Mouse (Mus musculus): ENCODE measurements at regions not wholly inside any gene's neighbourhood (a gene's known extent, or its start where the extent isn't known, plus 50 kb on each side); places are given as distances from the start of the nearest gene placed in this dataset.

DNA sequence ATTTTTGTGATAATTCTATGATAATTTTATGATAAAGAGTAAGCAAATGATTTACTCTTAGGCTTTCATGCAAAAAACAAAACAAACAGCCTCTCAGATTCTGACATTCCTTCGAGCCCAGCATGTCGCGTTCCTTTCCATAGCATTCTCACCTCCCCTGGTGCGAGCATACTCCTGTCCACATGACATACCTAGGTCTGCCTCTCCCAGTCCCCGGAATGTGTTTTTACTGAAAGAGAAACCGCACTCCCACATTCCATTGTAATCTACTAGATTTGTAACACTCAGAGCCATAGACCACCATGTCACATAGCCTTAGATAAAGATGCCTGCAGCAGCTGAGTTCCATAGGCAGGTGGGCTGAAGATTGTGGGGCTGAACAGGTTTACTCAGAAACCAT, 250.8 kb downstream of the Gxylt1 start:
- TF ChIP-seq POLR2AphosphoS5 (IDR thresholded peaks at IDR 0.05; ENCODE audit: borderline replicate concordance, low read depth, low read length) = no peak
- TF ChIP-seq RCOR1 (IDR thresholded peaks at IDR 0.05; ENCODE audit: low read depth, low read length) = no peak
- TF ChIP-seq ZMIZ1 (IDR thresholded peaks at IDR 0.05; ENCODE audit: low read depth, low read length) = no peak
- no peak for TF ChIP-seq POLR2A (IDR thresholded peaks at IDR 0.05; ENCODE audit: control insufficient read depth in 1 of 2, insufficient read depth in 1 of 2, low read depth in 1 of 2, low read length in 2 of 2, poor library complexity in 1 of 2)
- no peak for TF ChIP-seq USF1 (IDR thresholded peaks at IDR 0.05; ENCODE audit: low read depth, low read length)
- no peak for TF ChIP-seq SIN3A (IDR thresholded peaks at IDR 0.05; ENCODE audit: low read length)
- TF ChIP-seq TBP (IDR thresholded peaks at IDR 0.05; ENCODE audit: low read depth, low read length) = no peak
- TF ChIP-seq ZKSCAN1 (IDR thresholded peaks at IDR 0.05; ENCODE audit: low read depth, low read length) = no peak
- TF ChIP-seq GABPA (IDR thresholded peaks at IDR 0.05; ENCODE audit: low read depth, low read length) = no peak
- TF ChIP-seq ZC3H11A (IDR thresholded peaks at IDR 0.05; ENCODE audit: low read depth, low read length) = no peak
- TF ChIP-seq MYB (IDR thresholded peaks at IDR 0.05; ENCODE audit: low read depth, low read length) = no peak
- TF ChIP-seq JUND (IDR thresholded peaks at IDR 0.05; ENCODE audit: low read depth, low read length) = no peak
- TF ChIP-seq E2F4 (IDR thresholded peaks at IDR 0.05; ENCODE audit: borderline replicate concordance, low read depth, low read length) = no peak
- TF ChIP-seq RAD21 (IDR thresholded peaks at IDR 0.05; ENCODE audit: low read depth, low read length) = no peak
- no peak for TF ChIP-seq TCF12 (IDR thresholded peaks at IDR 0.05; ENCODE audit: low read depth, low read length)
- TF ChIP-seq MAZ (IDR thresholded peaks at IDR 0.05; ENCODE audit: low read depth, low read length) = no peak
- no peak for TF ChIP-seq MXI1 (IDR thresholded peaks at IDR 0.05; ENCODE audit: low read depth, low read length)
- Histone ChIP-seq H3K4me3 (ENCODE audit: control insufficient read depth in 1 of 2, insufficient read depth in 1 of 2, low read depth in 2 of 2, low read length in 2 of 2) (no peak overlapping the region), H3K4me1 (ENCODE audit: control insufficient read depth in 1 of 2, insufficient read depth in 2 of 2, low read length in 2 of 2) (no peaks in the 10 kb centered on the region), H3K9ac (ENCODE audit: control insufficient read depth, low read depth, low read length, poor library complexity, severe bottlenecking) (no peak overlapping the region), H3K79me2 (ENCODE audit: control insufficient read depth, insufficient read depth, low read length, poor library complexity) (no peaks in the 10 kb centered on the region), H3K27me3 (ENCODE audit: control insufficient read depth in 1 of 2, insufficient read depth in 2 of 2, low read length in 2 of 2) (no peaks in the 10 kb centered on the region), H3K36me3 (ENCODE audit: control insufficient read depth in 1 of 2, insufficient read depth in 2 of 2, low read length in 2 of 2) (no peaks in the 10 kb centered on the region), H3K27ac (ENCODE audit: control insufficient read depth, low read depth, low read length) (no peak overlapping the region), H3K9me3 (replicated peaks; ENCODE audit: insufficient read depth, low read length) (no peaks in the 10 kb centered on the region)
- DNase-seq (ENCODE audit: low read depth, low spot score) = no peak

- Histone ChIP-seq H3K27ac (ENCODE audit: control insufficient read depth, low read depth, low read length) (no peak overlapping the region), H3K36me3 (ENCODE audit: control insufficient read depth in 1 of 2, insufficient read depth in 2 of 2, low read length in 2 of 2) (no peaks in the 10 kb centered on the region), H3K79me2 (ENCODE audit: control insufficient read depth, insufficient read depth, low read length, poor library complexity) (no peaks in the 10 kb centered on the region), H3K4me3 (ENCODE audit: control insufficient read depth in 1 of 2, insufficient read depth in 1 of 2, low read depth in 2 of 2, low read length in 2 of 2) (no peak overlapping the region), H3K9ac (ENCODE audit: control insufficient read depth, low read depth, low read length, poor library complexity, severe bottlenecking) (no peak overlapping the region), H3K4me1 (ENCODE audit: control insufficient read depth in 1 of 2, insufficient read depth in 2 of 2, low read length in 2 of 2) (no peaks in the 10 kb centered on the region), H3K27me3 (ENCODE audit: control insufficient read depth in 1 of 2, insufficient read depth in 2 of 2, low read length in 2 of 2) (no peaks in the 10 kb centered on the region), H3K9me3 (replicated peaks; ENCODE audit: insufficient read depth, low read length) (no peaks in the 10 kb centered on the region)
- DNase-seq (ENCODE audit: low read depth, low spot score) = no peak
- TF ChIP-seq MYC (IDR thresholded peaks at IDR 0.05; ENCODE audit: low read depth, low read length) = no peak
- no peak for TF ChIP-seq CHD2 (IDR thresholded peaks at IDR 0.05; ENCODE audit: low read length)
- no peak for TF ChIP-seq ZMIZ1 (IDR thresholded peaks at IDR 0.05; ENCODE audit: low read depth, low read length)
- TF ChIP-seq E2F4 (IDR thresholded peaks at IDR 0.05; ENCODE audit: borderline replicate concordance, low read depth, low read length) = no peak
- TF ChIP-seq SIN3A (IDR thresholded peaks at IDR 0.05; ENCODE audit: low read length) = no peak
Observed at GRCm38 (mm10) chr15:93011166-93011565, 263.8 kb downstream of the Gxylt1 start.
